Mouse (Mus musculus) intestine, postnatal 0 days (tissue): ENCODE data around the gene Nav3. TPM values are rescaled to one million over a fixed set of nuclear protein-coding genes. Genes with fewer than 3 reads are reported as not detected.

ENCODE experiments used
- ATAC-seq: fragments of 200-750 bp; cut with Nextera tagmentation; 2 replicates; pipeline ENCODE4 v1.8.0; 2017; ENCODE audit warnings: mild to moderate bottlenecking, moderate TSS enrichment, moderate library complexity
- H3K27ac ChIP-seq: fragments of 300-500 bp; sonication (generic); 2 replicates; pipeline ENCODE4 v1.5.1; 2014; ENCODE audit warnings: mild to moderate bottlenecking, low read depth, low read length, moderate library complexity
- H3K27me3 ChIP-seq: fragments of 300-500 bp; sonication (generic); replicated peaks from 2 replicates; pipeline ENCODE4 v1.6.1; 2014; ENCODE audit warnings: low read length, mixed read lengths; ENCODE audit not compliant: control insufficient read depth, insufficient read depth
- H3K36me3 ChIP-seq: fragments of 300-500 bp; sonication (generic); 2 replicates; pipeline ENCODE4 v1.6.1; 2014; ENCODE audit warnings: mild to moderate bottlenecking, moderate library complexity; ENCODE audit not compliant: control insufficient read depth, insufficient read depth
- H3K4me1 ChIP-seq: fragments of 300-500 bp; sonication (generic); replicated peaks from 2 replicates; pipeline ENCODE4 v1.6.1; 2014; ENCODE audit warnings: antibody characterized with exemption, low read length, mixed read lengths; ENCODE audit not compliant: control insufficient read depth, insufficient read depth
- H3K4me2 ChIP-seq: fragments of 300-500 bp; sonication (generic); replicated peaks from 2 replicates; pipeline ENCODE4 v1.6.1; 2014; ENCODE audit warnings: low read depth, mild to moderate bottlenecking, moderate library complexity
- H3K4me3 ChIP-seq: fragments of 300-500 bp; sonication (generic); 2 replicates; pipeline ENCODE4 v1.5.1; 2014; ENCODE audit warnings: low read depth, low read length
- H3K9ac ChIP-seq: fragments of 300-500 bp; sonication (generic); 2 replicates; pipeline ENCODE4 v1.6.1; 2014; ENCODE audit warnings: mild to moderate bottlenecking, low read depth, low read length
- H3K9me3 ChIP-seq: fragments of 300-500 bp; sonication (generic); 2 replicates; pipeline ENCODE4 v1.6.1; 2016; ENCODE audit warnings: mixed run types; ENCODE audit not compliant: control insufficient read depth
- CTCF ChIP-seq: sonication (generic); IDR thresholded peaks from 2 replicates; pipeline ENCODE4 v1.5.1; 2016; ENCODE audit warnings: low read depth, mild to moderate bottlenecking, control low read depth, antibody characterized with exemption, moderate library complexity
- WGBS: fragments of 180-500 bp; shearing (Covaris S2); extraction: QIAGEN DNeasy Blood & Tissue Kit; methylation state at CpG from one replicate; pipeline ENCODE4 v1.1.7; 2014; 5-methylcytosine and 5-hydroxymethylcytosine counted together
- polyA plus RNA-seq: library from polyadenylated mRNA; unstranded; fragments of >200 nt; fragmentation: Nextera tagmentation; extraction: Ambion mirVana; gene quantifications from 2 replicates; pipeline ENCODE4 v1.2.1, GENCODE M21; 2015

The Nav3 gene
- polyA plus RNA-seq, 1 experiment from 2014 or later, result 0.77 TPM

- H3K9me3 ChIP-seq, result no peaks in the 10 kb centered on the region
- H3K27me3 ChIP-seq, result no peaks in the 10 kb centered on the region
- no peak overlapping the region for H3K9ac ChIP-seq
- TF ChIP-seq CTCF, result no peak
- H3K36me3 ChIP-seq, result no peaks in the 10 kb centered on the region
- H3K4me1 ChIP-seq, result no peaks in the 10 kb centered on the region
- H3K4me2 ChIP-seq, result no peak overlapping the region
- no peak overlapping the region for H3K4me3 ChIP-seq
- ATAC-seq, result no peak
- no peak overlapping the region for H3K27ac ChIP-seq
- 80% methylated on average over 4 of the region's 4 CpGs for WGBS
Observed at GRCm38 (mm10) chr10:109793491-109793890, 662.5 kb downstream of the Nav3 start.

DNA sequence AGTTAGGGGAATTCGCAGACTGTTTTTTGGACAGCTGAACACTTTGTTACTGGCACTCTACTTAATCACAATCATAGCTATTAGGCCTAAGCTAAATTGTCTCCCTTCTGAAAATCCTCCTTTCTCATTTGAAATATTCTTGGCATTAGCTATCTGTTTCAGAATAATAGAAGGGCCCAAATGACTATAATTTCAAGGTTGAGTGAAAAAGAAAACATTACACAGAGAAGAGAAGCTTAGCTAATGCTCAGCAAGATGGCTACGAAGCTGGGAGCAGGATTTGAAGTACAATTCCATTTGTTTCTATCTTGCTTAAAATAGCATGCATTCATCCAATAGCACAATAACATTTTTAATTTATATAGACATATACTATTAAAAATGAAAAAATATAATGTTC, 667.3 kb downstream of the Nav3 start:
- 82% methylated on average over 2 of the region's 2 CpGs for WGBS
- Histone ChIP-seq H3K4me2 (no peak overlapping the region), H3K27ac (no peak overlapping the region), H3K4me3 (no peak overlapping the region), H3K9me3 (no peaks in the 10 kb centered on the region), H3K27me3 (no peaks in the 10 kb centered on the region), H3K4me1 (no peaks in the 10 kb centered on the region), H3K36me3 (no peaks in the 10 kb centered on the region), H3K9ac (no peak overlapping the region)
- no peak for TF ChIP-seq CTCF
- ATAC-seq, result no peak

GRCm38 (mm10) chr10:109779109-109779508, 676.9 kb downstream of the Nav3 start:
- no peak for TF ChIP-seq CTCF
- WGBS, result 91% methylated on average over 4 of the region's 4 CpGs
- ATAC-seq, result no peak
- H3K4me2 ChIP-seq, result no peak overlapping the region
- no peaks in the 10 kb centered on the region for H3K27me3 ChIP-seq
- H3K4me1 ChIP-seq, result no peaks in the 10 kb centered on the region
- no peak overlapping the region for H3K27ac ChIP-seq
- no peak overlapping the region for H3K9ac ChIP-seq
- H3K36me3 ChIP-seq, result no peaks in the 10 kb centered on the region
- H3K4me3 ChIP-seq, result no peak overlapping the region
- no peaks in the 10 kb centered on the region for H3K9me3 ChIP-seq

DNA sequence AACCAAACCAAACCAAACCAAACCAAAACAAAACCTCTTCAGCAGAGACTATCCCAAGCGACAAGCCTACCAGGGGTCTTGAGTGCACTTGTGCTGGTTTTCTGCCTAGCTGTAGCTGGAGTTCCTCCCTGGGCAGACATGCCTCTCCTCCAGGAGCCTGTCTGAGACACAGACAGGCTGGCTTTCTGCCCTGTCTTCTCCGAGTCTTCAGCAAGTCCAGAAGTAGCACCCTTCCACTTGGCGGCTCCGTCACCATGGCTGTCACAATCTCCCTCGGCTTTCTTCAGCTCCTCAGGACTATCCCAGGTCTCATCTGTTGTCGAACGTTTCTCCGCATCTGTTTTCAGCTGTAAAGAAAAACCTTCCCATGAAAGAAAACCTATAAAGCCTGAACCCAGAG, 686.9 kb downstream of the Nav3 start:
- Histone ChIP-seq H3K4me2 (no peak overlapping the region), H3K9ac (no peak overlapping the region), H3K27ac (no peak overlapping the region), H3K36me3 (no peaks in the 10 kb centered on the region), H3K4me3 (no peak overlapping the region), H3K9me3 (no peaks in the 10 kb centered on the region), H3K27me3 (no peaks in the 10 kb centered on the region), H3K4me1 (no peaks in the 10 kb centered on the region)
- no peak for TF ChIP-seq CTCF
- no peak for ATAC-seq
- 91% methylated on average over 8 of the region's 8 CpGs for WGBS

- Histone ChIP-seq H3K4me3 (no peak overlapping the region), H3K9me3 (no peaks in the 10 kb centered on the region), H3K27me3 (no peaks in the 10 kb centered on the region), H3K36me3 (no peaks in the 10 kb centered on the region), H3K4me1 (no peaks in the 10 kb centered on the region), H3K27ac (no peak overlapping the region), H3K9ac (no peak overlapping the region), H3K4me2 (no peak overlapping the region)
- ATAC-seq, result no peak
- TF ChIP-seq CTCF, result peak; percentile 68
- 8% methylated on average over 2 of the region's 2 CpGs for WGBS
Observed at GRCm38 (mm10) chr10:109765650-109766049, 690.4 kb downstream of the Nav3 start.

DNA sequence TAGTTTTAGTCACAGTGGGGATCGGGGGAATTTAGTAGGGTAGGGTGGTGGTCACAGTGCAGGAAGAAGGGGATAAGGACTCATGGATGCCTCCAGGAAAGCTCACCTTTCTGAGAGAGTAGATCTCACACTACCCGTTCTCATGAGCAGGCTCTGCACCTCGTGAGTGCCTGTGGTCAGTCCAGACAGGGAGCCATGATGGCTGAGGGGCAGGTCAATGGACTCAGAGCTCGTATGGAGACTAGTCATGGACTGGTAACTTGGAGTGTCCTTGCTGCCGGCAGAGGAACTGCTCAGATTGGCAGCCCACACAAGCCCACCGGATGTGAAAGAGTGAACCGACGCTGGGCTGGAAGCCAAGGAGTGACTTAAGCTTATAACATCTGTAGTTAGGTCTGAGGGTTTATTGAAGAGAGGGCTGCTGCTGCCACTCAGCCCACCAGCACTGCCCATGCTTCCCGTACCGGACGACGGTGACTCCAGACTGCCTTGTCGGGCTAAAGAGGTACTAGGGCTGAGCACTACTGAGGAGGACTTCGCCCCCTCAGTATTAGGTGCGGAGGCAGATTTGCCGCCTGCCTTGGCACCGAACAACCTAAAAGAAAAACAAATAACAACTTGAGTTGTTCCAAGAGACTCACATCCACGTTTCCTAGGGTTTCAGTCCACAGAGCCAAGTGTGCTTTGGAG, 691.4 kb downstream of the Nav3 start:
- Histone ChIP-seq H3K27me3 (no peaks in the 10 kb centered on the region), H3K4me3 (no peak overlapping the region), H3K27ac (no peak overlapping the region), H3K4me2 (no peak overlapping the region), H3K36me3 (no peaks in the 10 kb centered on the region), H3K9me3 (no peaks in the 10 kb centered on the region), H3K4me1 (no peaks in the 10 kb centered on the region), H3K9ac (no peak overlapping the region)
- TF ChIP-seq CTCF, result no peak
- ATAC-seq, result no peak
- 76% methylated on average over 18 of the region's 18 CpGs for WGBS
